Mouse (Mus musculus) common myeloid progenitor, adult 5-6 weeks (primary cell): ENCODE measurements around the gene Medag. TPM values are rescaled to one million over a fixed set of nuclear protein-coding genes. Genes with fewer than 3 reads are reported as not detected.

Experiments
- ATAC-seq: replicated peaks from 2 replicates; pipeline ENCODE4 v1.8.0; 2016; ENCODE audit warnings: low read depth, mild to moderate bottlenecking, moderate TSS enrichment, inconsistent platforms; ENCODE audit not compliant: poor library complexity, severe bottlenecking
- total RNA-seq: library from RNA; stranded (forward); fragments of 200-1000, 187-1606 nt; gene quantifications from 2 replicates; pipeline ENCODE4 v1.2.3, GENCODE M21; 2017

Medag gene
- total RNA-seq, 1 experiment from 2014 or later: not detected

DNA sequence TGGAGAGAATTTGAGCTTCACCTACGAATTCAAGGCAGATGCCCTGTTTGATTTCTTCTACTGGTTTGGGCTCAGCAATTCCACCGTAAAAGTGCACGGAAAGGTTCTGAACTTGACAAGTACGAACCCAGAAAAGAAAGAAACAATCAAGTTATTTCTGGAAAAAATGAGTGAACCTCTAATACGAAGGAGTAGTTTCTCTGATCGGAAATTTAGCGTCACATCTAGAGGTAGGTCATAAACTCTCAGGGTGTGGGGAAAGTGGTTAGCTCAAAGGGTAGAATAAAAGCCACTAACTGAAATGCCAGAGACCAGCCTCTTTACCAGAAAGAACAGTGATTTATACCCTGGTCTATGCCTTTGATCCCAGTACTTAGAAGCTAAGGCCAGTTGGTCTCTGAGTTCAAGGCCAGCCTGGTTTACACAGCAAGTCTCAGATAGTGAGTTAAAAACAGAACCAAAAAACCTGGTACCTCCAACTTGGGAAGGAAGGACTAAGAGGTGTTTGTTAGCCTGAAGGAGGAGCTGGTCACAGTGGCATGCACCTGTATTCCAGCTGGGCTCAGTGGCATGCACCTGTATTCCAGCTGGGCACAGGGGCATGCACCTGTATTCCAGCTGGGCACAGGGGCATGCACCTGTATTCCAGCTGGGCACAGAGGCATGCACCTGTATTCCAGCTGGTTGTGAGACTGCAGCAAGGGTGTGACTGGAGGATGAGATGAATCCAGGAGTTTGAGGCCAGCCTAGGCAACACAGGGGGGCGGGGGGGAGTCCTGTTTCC is 15.9 kb downstream of the Medag start:
- no peak for ATAC-seq

DNA sequence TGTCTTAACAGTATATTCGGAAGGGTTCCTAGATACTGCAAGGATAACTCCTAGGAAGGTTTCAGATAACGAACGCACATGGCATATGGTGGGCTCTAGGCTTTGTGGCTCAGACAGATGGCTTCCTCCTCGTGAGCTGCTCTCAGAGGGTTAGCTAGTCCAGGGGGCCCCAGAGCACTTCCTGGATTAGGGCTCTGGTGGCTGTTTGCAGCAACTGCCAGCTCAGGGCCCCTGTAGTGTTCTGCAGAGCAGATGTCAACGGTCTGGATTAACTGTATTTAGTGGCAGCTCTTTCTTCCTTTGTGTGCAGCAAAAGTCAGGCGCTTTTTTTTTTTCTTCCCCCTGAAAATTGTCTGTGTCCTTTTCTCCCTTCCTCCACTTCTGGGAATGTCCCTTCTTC is 16.8 kb downstream of the Medag start:
- peak; percentile 96 for ATAC-seq

DNA sequence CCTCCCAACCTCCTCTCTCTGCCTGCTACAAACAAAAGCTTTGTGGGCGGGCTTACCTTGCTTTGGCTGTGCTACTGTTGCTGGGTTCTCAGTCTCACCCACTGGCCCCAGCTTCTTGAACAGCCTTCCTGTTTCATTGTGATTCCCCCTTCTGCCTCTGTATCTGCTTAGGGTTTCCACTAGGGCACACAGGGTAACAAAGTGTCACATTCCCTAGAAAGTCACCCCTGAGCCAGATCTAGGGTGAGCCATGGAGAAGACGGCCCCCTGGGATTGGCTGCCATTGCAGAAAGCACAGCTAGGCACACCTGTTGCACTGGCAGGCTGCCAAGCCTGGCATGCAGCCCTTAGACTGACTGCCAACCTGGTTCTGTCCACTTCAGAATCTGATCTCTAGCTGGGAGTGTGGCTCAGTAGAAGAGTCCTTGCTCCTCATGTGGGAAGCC is 17.3 kb downstream of the Medag start:
- peak; percentile 77 for ATAC-seq

- no peak for ATAC-seq
Measured at GRCm38 (mm10) chr5:149429541-149429940, 18.0 kb downstream of the Medag start.

- no peak for ATAC-seq
Measured at GRCm38 (mm10) chr5:149430943-149431342, 19.4 kb downstream of the Medag start.

DNA sequence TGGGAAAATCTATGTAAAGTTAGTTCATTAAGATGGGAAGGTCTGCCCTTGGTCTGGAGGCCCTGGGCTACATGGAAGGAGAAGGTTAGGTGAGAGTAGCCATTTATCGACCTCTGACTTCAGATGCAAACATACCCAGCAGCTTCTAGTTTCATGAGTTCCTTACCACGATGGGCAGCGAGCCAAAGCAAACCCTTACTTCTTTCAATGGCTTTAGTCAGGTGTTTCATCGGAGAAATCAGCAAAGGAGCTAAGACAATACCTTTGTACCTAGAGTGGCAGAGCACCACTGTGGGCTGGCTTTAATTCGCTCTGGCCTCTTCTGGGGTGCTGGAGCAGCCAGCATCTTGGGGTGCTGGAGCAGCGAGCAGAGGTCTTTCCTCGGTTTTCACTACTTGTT is 22.1 kb downstream of the Medag start:
- no peak for ATAC-seq

GRCm38 (mm10) chr5:149434141-149434690 is 22.7 kb downstream of the Medag start:
- no peak for ATAC-seq

- no peak for ATAC-seq
Measured at GRCm38 (mm10) chr5:149436541-149436940, 25.0 kb downstream of the Medag start.

DNA sequence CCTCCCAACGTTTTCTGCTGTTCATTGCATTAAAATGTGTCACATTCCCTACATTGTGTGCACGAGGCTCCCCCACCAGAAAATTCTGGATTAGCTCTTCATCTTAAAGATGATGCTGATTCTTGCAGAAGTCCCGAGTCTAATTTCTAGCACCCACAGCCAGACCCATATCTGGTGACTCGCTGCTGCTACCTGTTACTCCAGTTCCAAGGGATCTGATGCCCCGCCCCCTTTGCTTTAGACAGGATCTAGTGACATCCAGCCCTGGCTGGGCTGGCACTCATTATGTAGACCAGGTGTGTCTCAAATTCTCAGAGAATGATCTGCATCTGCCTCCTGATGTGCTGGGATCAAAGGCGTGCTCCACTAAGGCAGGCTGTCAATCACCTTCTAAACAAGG is 25.6 kb downstream of the Medag start:
- no peak for ATAC-seq

GRCm38 (mm10) chr5:149439531-149440179 is 28.1 kb downstream of the Medag start, which contains the start of gene Tex26:
TSS of gene Tex26 (plus strand) at chr5:149439660.
- peak; percentile 86 for ATAC-seq

- ATAC-seq: peak; percentile 10; the same call in 1 of the 2 replicates
Measured at GRCm38 (mm10) chr5:149440180-149440573, 28.6 kb downstream of the Medag start.

DNA sequence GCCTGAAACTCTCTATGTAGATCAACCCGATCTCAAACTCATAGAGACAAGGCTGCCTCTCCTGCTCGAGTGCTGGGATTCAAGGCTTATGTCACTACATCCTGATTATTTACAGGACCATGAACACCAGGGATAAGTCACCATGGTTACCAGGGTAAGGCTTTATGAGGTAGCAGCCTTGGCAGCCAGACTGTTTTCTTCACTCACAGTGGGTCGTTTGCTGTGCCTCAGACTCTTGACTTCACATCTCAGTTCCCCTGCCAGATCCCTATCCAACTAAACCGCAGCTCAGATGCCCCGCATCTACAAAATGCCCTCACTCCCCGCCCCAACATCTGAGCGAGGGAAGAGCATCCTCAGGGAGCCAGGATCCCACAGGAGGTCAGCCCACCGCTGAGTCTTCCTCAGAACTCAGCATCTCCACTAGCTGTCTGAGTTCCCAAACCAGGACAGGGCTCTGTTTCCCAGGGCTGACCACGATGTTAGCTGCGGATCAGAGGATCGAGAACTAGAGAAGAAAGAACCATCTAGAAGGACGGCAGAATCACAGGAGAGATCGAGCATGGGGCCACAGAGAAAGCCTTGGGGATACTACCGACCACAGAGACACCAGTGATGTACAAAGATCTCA is 30.2 kb downstream of the Medag start:
- no peak for ATAC-seq

- no peak for ATAC-seq
Measured at GRCm38 (mm10) chr5:149442277-149442660, 30.7 kb downstream of the Medag start.

DNA sequence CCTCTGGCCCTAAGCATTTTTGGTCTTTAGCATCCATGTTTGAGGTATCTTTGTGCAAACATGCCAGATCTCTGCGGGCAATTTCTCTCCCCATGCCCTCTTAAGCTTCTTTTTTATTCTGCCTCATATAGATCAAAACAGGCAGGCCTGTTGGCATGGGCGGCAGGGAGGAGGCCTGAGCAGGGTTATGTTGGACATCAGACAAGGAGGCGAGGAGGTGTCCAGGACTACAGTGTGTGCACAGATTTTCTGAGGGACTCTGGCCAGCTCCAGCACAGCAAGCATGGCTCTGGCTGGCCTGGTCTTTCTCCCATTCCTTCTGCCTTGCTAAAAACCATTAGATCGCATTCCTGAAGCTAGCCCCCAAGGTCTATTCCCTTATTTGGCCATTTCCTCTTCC is 32.9 kb downstream of the Medag start:
- ATAC-seq: no peak

- ATAC-seq: peak; percentile 87
Measured at GRCm38 (mm10) chr5:149446495-149446894, 34.9 kb downstream of the Medag start.

- ATAC-seq: no peak
Measured at GRCm38 (mm10) chr5:149447733-149448132, 36.2 kb downstream of the Medag start.

DNA sequence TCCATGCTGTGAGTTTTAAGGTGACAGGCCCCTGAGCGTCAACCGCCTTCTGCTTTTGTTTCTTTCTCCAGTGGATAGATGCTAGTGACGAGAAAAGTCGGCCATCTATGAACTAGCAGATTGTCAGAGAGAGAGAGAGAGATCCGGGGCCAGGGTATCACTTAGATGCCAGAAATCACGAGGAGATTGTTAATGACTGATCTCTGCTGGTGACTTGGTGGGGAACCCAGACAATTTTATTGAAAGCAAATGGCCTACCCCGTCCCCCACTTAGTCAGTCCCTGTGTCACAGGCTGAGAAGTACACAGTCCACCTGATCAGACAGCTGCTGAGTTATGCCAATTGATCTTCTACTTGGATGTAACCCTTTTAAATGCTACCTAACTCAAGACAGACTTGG is 37.9 kb downstream of the Medag start:
- no peak for ATAC-seq

DNA sequence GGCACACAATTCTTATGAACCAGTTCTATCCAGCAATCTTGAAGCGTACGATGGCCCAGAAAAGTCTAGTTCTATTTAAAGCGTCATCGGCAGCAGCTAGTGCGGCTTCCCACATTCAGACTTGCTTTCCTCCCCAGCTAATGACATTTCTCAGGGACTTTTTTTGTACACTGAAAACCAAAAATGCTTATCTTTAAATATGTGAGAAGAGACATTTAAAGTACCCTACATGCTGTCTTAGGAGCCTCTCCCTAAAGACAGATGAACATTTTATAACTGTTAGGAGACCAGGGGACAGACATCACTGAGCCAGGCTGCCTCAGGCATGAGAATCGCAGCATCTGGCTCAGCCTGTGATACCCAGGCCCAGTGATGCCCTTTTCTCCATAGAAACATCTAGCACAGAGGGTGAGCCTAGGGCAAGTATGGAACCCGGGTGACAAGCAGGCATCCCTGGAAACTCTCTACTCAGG is 39.7 kb downstream of the Medag start:
- ATAC-seq: no peak

DNA sequence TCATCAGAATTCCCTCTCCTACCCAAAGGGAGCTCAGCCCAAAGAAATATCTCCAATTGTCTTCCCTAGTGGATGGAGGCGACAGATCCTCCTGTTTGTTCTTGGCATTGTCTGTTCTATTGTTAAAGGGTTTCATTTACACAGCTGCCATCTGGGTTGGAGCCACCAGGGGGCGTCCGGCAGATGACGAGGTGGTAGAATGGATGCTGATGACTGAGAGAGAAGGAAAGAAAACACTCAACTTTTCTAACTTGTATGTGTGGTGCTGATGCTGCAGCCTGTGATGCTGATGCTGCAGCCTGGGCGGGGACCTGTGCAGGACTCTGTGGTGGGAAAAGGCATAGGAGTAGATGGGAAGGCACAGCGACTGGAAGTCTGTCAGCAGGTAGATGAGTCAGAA is 42.7 kb downstream of the Medag start:
- peak; percentile 90 for ATAC-seq

- ATAC-seq: no peak
Measured at GRCm38 (mm10) chr5:149456544-149456943, 45.0 kb downstream of the Medag start.

GRCm38 (mm10) chr5:149462071-149462470 is 50.5 kb downstream of the Medag start:
- ATAC-seq: no peak
